Mouse (Mus musculus) small intestine, adult 2 months (tissue): Measurements from ENCODE around the gene Arl6ip5.

Source experiments
- CTCF ChIP-seq: fragments of 200-500 bp; IDR thresholded peaks from 2 replicates; pipeline ENCODE4 v1.5.1; 2012; ENCODE audit warnings: low read depth, mild to moderate bottlenecking, control low read depth, inconsistent platforms, low read length, moderate library complexity, mixed read lengths; ENCODE audit not compliant: insufficient replicate concordance, insufficient read length; ENCODE audit errors: extremely low read depth
- POLR2A ChIP-seq: fragments of 200-500 bp; IDR thresholded peaks from 2 replicates; pipeline ENCODE4 v1.6.1; 2012; ENCODE audit warnings: low read depth, mild to moderate bottlenecking, control low read depth, inconsistent platforms, low read length, moderate library complexity

DNA sequence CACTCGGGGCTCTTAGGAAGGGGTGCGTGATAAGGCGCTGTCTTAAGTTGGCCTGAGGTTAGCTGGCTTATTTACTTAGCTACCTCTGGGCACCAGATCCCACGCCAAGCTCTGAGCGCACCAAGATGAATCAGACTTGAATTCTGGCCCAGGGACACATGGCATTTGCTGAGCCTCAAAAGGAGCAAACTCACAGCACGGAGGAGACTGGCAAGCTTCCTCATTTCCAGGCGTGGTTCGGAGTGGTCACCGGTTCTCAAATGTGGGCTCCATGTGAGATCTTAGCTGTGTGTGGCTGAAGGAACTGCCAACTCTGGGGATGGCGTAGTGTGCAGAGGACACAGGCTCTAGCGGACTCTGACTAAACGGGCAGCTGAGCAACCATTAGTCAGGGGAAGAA, 1.5 kb downstream of the Arl6ip5 start:
- TF ChIP-seq CTCF (no peak), POLR2A (no peak)
